Mouse (Mus musculus) ZHBTc4 (cell line): ENCODE measurements around the gene Syn3.
A peak's percentile ranks its signal among the peaks of the same experiment; 100 is the strongest.
"Not testable (repeated sequence)": the region's sequence is repeated elsewhere in the genome, so short reads cannot be mapped to it uniquely, and the experiment has no call there.

Source experiments
- DNase-seq: peaks from one replicate; pipeline ENCODE4 v3.0.0-alpha.2; 2011; ENCODE audit warnings: low read depth, low spot score

The Syn3 gene

GRCm38 (mm10) chr10:86056297-86056903, 442.3 kb downstream of the Syn3 start:
- DNase-seq, result peak; percentile 61

GRCm38 (mm10) chr10:86052818-86053522, 445.7 kb downstream of the Syn3 start:
- no peak for DNase-seq

GRCm38 (mm10) chr10:86050522-86050921, 448.2 kb downstream of the Syn3 start:
- no peak for DNase-seq

GRCm38 (mm10) chr10:86047786-86048185, 450.9 kb downstream of the Syn3 start:
- DNase-seq, result no peak

- no peak for DNase-seq
Measured at GRCm38 (mm10) chr10:86046371-86046770, 452.3 kb downstream of the Syn3 start.

- no peak for DNase-seq
Measured at GRCm38 (mm10) chr10:86044066-86044465, 454.6 kb downstream of the Syn3 start.

- DNase-seq, result no peak
Measured at GRCm38 (mm10) chr10:86043651-86044050, 455.0 kb downstream of the Syn3 start.

GRCm38 (mm10) chr10:86034007-86034728, 464.5 kb downstream of the Syn3 start:
- DNase-seq, result no peak

GRCm38 (mm10) chr10:86032517-86032916, 466.2 kb downstream of the Syn3 start:
- no peak for DNase-seq

GRCm38 (mm10) chr10:86030743-86031142, 468.0 kb downstream of the Syn3 start:
- DNase-seq, result no peak

GRCm38 (mm10) chr10:86026807-86027206, 471.9 kb downstream of the Syn3 start:
- not testable (repeated sequence) for DNase-seq

- no peak for DNase-seq
Measured at GRCm38 (mm10) chr10:86026354-86026753, 472.3 kb downstream of the Syn3 start.

- DNase-seq, result no peak
Measured at GRCm38 (mm10) chr10:86025906-86026305, 472.8 kb downstream of the Syn3 start.

- DNase-seq, result no peak
Measured at GRCm38 (mm10) chr10:86023149-86023548, 475.5 kb downstream of the Syn3 start.

- DNase-seq, result no peak
Measured at GRCm38 (mm10) chr10:86022474-86022816, 476.3 kb downstream of the Syn3 start.

GRCm38 (mm10) chr10:86021749-86022473, 476.8 kb downstream of the Syn3 start, which contains the start of gene Fbxo7:
Gene Fbxo7 (plus strand): TSS chr10:86021972.
- DNase-seq, result peak; percentile 97

- no peak for DNase-seq
Measured at GRCm38 (mm10) chr10:86021408-86021748, 477.3 kb downstream of the Syn3 start.

GRCm38 (mm10) chr10:86018813-86019212, 479.9 kb downstream of the Syn3 start:
- DNase-seq, result peak; percentile 67

GRCm38 (mm10) chr10:86017781-86018180, 480.9 kb downstream of the Syn3 start:
- DNase-seq, result peak; percentile 5

GRCm38 (mm10) chr10:86011781-86012180, 486.9 kb downstream of the Syn3 start, which contains the start of gene Bpifc:
Gene Bpifc (minus strand): TSS chr10:86011895.
- no peak for DNase-seq

GRCm38 (mm10) chr10:86011172-86011571, 487.5 kb downstream of the Syn3 start:
- DNase-seq, result no peak

- no peak for DNase-seq
Measured at GRCm38 (mm10) chr10:86010636-86011035, 488.1 kb downstream of the Syn3 start.
